Mouse (Mus musculus) G1E (cell line): Measurements from ENCODE around the gene Arhgap30.

Source experiments
- CTCF ChIP-seq: IDR thresholded peaks from 2 replicates; pipeline ENCODE4 v1.5.1; 2012; ENCODE audit warnings: low read depth, low read length, inconsistent platforms, mixed read lengths
- GATA1 ChIP-seq: IDR thresholded peaks from 2 replicates; pipeline ENCODE4 v1.6.1; 2012; ENCODE audit warnings: borderline replicate concordance, low read length, inconsistent platforms, mixed read lengths
- GATA2 ChIP-seq: IDR thresholded peaks from 2 replicates; pipeline ENCODE4 v1.6.1; 2012; ENCODE audit warnings: low read depth, low read length, inconsistent platforms, borderline replicate concordance
- POLR2AphosphoS5 ChIP-seq: IDR thresholded peaks from 2 replicates; pipeline ENCODE4 v1.6.1; 2012; ENCODE audit warnings: low read depth, low read length, inconsistent platforms; ENCODE audit not compliant: insufficient replicate concordance
- TAL1 ChIP-seq: conservative IDR thresholded peaks from 2 replicates; pipeline ENCODE4 v1.6.1; 2012; ENCODE audit warnings: low read depth, low read length, inconsistent platforms, mixed read lengths

- no peak for TF ChIP-seq TAL1
- TF ChIP-seq CTCF: no peak
- TF ChIP-seq POLR2AphosphoS5: no peak
- TF ChIP-seq GATA1: no peak
- TF ChIP-seq GATA2: no peak
Observed at GRCm38 (mm10) chr1:171438014-171438670, 49.4 kb downstream of the Arhgap30 start.
